Mouse (Mus musculus) large intestine, adult 2 months (tissue): ENCODE results near the gene Ercc6. TPM values are rescaled to one million over a fixed set of nuclear protein-coding genes. Genes with fewer than 3 reads are reported as not detected.

Experiments used
- DNase-seq: peaks from one replicate; pipeline ENCODE4 v3.0.0-alpha.2; 2012; ENCODE audit warnings: low read depth, low spot score
- WGBS: fragments of 180-500 bp; shearing (Covaris S2); methylation state at CpG from one replicate; pipeline ENCODE4 v1.1.7; 2018; 5-methylcytosine and 5-hydroxymethylcytosine counted together
- polyA plus RNA-seq: library from polyadenylated mRNA; depleted of rRNA; stranded (reverse); fragments of >200 nt; gene quantifications from 2 replicates; pipeline ENCODE4 v1.2.3, GENCODE M21; 2012; rRNA removed

Gene Ercc6
- polyA plus RNA-seq, 1 experiment, result 3.2 TPM

GRCm38 (mm10) chr14:32624811-32625210 is 111.5 kb downstream of the Ercc6 start:
- WGBS, result 91% methylated on average over 7 of the region's 7 CpGs
- DNase-seq, result no peak

DNA sequence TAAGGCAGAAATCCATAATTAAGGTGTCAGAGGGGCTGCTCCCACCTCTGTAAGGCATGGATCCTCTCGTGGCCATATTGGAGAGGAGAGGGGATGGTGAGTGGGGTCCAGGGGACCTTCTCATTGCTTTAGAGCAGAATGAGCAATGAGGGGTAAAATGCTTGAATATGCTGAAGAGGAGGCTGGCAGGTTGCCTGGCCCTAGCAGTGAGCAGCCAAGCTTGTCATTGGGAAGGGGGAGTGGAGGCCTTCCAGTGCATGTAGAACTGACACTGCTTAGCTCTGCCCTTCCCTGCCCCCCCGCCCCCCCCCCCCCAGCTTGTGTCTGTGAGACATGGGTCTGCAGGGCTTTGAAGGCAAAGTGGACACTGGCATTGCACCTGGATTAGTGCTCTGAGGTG is 114.0 kb downstream of the Ercc6 start:
- 40% methylated on average over 2 of the region's 2 CpGs for WGBS
- no peak for DNase-seq

DNA sequence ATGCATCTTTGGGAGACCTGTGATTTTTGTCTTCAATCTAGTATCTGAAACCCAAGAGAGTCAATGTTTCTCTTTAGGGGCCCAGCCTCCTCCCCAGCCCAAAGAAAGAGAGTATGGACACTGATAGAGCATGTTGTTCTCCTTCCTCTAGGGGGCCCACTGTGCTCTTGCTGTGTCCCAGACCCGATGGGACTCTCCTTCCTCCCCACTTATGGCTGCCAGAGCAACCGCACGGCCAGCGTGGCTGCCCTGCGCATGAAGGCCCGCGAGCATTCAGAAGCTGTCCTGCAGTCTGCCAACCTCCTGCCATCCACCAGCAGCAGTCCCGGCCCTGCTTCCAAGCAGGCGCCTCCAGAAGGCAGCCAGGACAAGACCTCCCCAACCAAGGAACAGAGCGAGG is 115.3 kb downstream of the Ercc6 start:
- WGBS, result 52% methylated on average over 10 of the region's 10 CpGs

More for the DNA sequence above, 115.3 kb downstream of the Ercc6 start:
- DNase-seq, result no peak

Other genes starting within 250 kb of the Ercc6 start
- 1.6 and 1.9 TPM in 2 replicates for gene Ogdhl, start 191.5 kb upstream of the Ercc6 start, polyA plus RNA-seq
- not detected in 2 replicates for gene 1700024G13Rik, start 125.1 kb upstream of the Ercc6 start, polyA plus RNA-seq
- gene Slc18a3, start 48.7 kb upstream of the Ercc6 start, polyA plus RNA-seq, result 0.85 and 1.1 TPM in 2 replicates
- gene Chat, start 47.5 kb upstream of the Ercc6 start, polyA plus RNA-seq, result 0.60 and 0.74 TPM in 2 replicates
- not detected in 2 replicates for gene Prrxl1, start 85.9 kb downstream of the Ercc6 start, polyA plus RNA-seq
- 0.04 and 0.10 TPM in 2 replicates for gene 3425401B19Rik, start 171.8 kb downstream of the Ercc6 start, polyA plus RNA-seq